Mouse (Mus musculus) heart, embryonic 14.5 days (tissue): ENCODE results near the gene Mcu. TPM values are rescaled to one million over a fixed set of nuclear protein-coding genes. Genes with fewer than 3 reads are reported as not detected.

Experiments
- ATAC-seq: fragments of 200-750 bp; cut with Nextera tagmentation; 2 replicates; pipeline ENCODE4 v1.8.0; 2017; ENCODE audit warnings: low read depth, moderate TSS enrichment; ENCODE audit not compliant: insufficient number of reproducible peaks, insufficient read depth, low FRiP score
- H3K27ac ChIP-seq, 2 experiments: fragments of 200-500 bp in 1 of 2; fragments of 300-500 bp in 1 of 2; sonication (generic) in 1 of 2; replicated peaks in 1 of 2; 2 replicates each; pipeline ENCODE4 v1.5.1; 2012 to 2014; ENCODE audit warnings: low read depth in 2 of 2, low read length in 2 of 2, control low read depth in 1 of 2, mild to moderate bottlenecking in 1 of 2, mixed read lengths in 1 of 2; ENCODE audit not compliant: control insufficient read depth in 1 of 2, insufficient read depth in 1 of 2
- H3K27me3 ChIP-seq: fragments of 300-500 bp; sonication (generic); 2 replicates; pipeline ENCODE4 v1.6.1; 2014; ENCODE audit warnings: mild to moderate bottlenecking, low read length, control low read depth; ENCODE audit not compliant: control insufficient read depth, insufficient read depth
- H3K36me3 ChIP-seq: fragments of 300-500 bp; sonication (generic); 2 replicates; pipeline ENCODE4 v1.6.1; 2014; ENCODE audit warnings: mild to moderate bottlenecking, control low read depth, low read length, mixed read lengths; ENCODE audit not compliant: control insufficient read depth, insufficient read depth
- H3K4me1 ChIP-seq, 2 experiments: fragments of 200-500 bp in 1 of 2; fragments of 300-500 bp in 1 of 2; sonication (generic) in 1 of 2; 2 replicates each; pipeline ENCODE4 v1.6.1; 2012 to 2014; ENCODE audit warnings: low read length in 2 of 2, control low read depth in 1 of 2, mixed read lengths in 1 of 2; ENCODE audit not compliant: control insufficient read depth in 2 of 2, insufficient read depth in 2 of 2
- H3K4me2 ChIP-seq: fragments of 300-500 bp; sonication (generic); 2 replicates; pipeline ENCODE4 v1.6.1; 2014; ENCODE audit warnings: mild to moderate bottlenecking, low read length
- H3K4me3 ChIP-seq, 2 experiments: fragments of 200-500 bp in 1 of 2; fragments of 300-500 bp in 1 of 2; sonication (generic) in 1 of 2; 2 replicates each; pipeline ENCODE4 v1.5.1; 2012 to 2014; ENCODE audit warnings: low read length in 2 of 2, mild to moderate bottlenecking in 2 of 2, control low read depth in 1 of 2, low read depth in 1 of 2, moderate library complexity in 1 of 2; ENCODE audit not compliant: control insufficient read depth in 1 of 2, insufficient read depth in 1 of 2
- H3K9ac ChIP-seq: fragments of 300-500 bp; sonication (generic); 2 replicates; pipeline ENCODE4 v1.6.1; 2014; ENCODE audit warnings: mild to moderate bottlenecking, low read length
- H3K9me3 ChIP-seq: fragments of 300-500 bp; sonication (generic); 2 replicates; pipeline ENCODE4 v1.6.1; 2016; ENCODE audit warnings: low read length, control low read depth; ENCODE audit not compliant: control insufficient read depth
- WGBS: fragments of 180-500 bp; shearing (Covaris S2); extraction: QIAGEN DNeasy Blood & Tissue Kit; methylation state at CpG from one replicate; pipeline ENCODE4 v1.1.7; 2014; 5-methylcytosine and 5-hydroxymethylcytosine counted together
- polyA plus RNA-seq: library from polyadenylated mRNA; unstranded; fragments of >200 nt; fragmentation: Nextera tagmentation; extraction: Ambion mirVana; gene quantifications from 2 replicates; pipeline ENCODE4 v1.2.1, GENCODE M21; 2014

The Mcu gene
- polyA plus RNA-seq, 1 experiment from 2014 or later = 28.8 TPM

- Histone ChIP-seq H3K27ac (no peak overlapping the region), H3K4me1 (no peaks in the 10 kb centered on the region), H3K36me3 (no peaks in the 10 kb centered on the region), H3K4me3 (no peak overlapping the region), H3K4me2 (no peak overlapping the region), H3K27me3 (no peaks in the 10 kb centered on the region), H3K9ac (no peak overlapping the region), H3K9me3 (no peaks in the 10 kb centered on the region)
- ATAC-seq = no peak
- WGBS = 78% methylated on average over 17 of the region's 17 CpGs
Observed at GRCm38 (mm10) chr10:59628641-59629505, 12.4 kb upstream of the Mcu start.

GRCm38 (mm10) chr10:59623496-59623895 lies 7.0 kb upstream of the Mcu start:
- Histone ChIP-seq H3K36me3 (no peaks in the 10 kb centered on the region), H3K27me3 (no peaks in the 10 kb centered on the region), H3K4me2 (no peak overlapping the region), H3K9ac (no peak overlapping the region), H3K4me3 (no peak overlapping the region), H3K9me3 (no peaks in the 10 kb centered on the region), H3K4me1 (no peaks in the 10 kb centered on the region), H3K27ac (no peak overlapping the region)
- WGBS = 57% methylated on average over 5 of the region's 5 CpGs
- no peak for ATAC-seq

GRCm38 (mm10) chr10:59621355-59621754 lies 4.9 kb upstream of the Mcu start:
- no peak overlapping the region for H3K4me3 ChIP-seq
- WGBS = 56% methylated on average over 10 of the region's 10 CpGs
- H3K4me1 ChIP-seq = no peaks in the 10 kb centered on the region
- H3K27me3 ChIP-seq = no peaks in the 10 kb centered on the region
- ATAC-seq = no peak
- H3K36me3 ChIP-seq = no peaks in the 10 kb centered on the region
- H3K4me2 ChIP-seq = no peak overlapping the region
- no peaks in the 10 kb centered on the region for H3K9me3 ChIP-seq
- H3K9ac ChIP-seq = no peak overlapping the region
- no peak overlapping the region for H3K27ac ChIP-seq

- ATAC-seq = no peak
- H3K36me3 ChIP-seq = no peaks in the 10 kb centered on the region
- no peak overlapping the region for H3K4me2 ChIP-seq
- H3K27me3 ChIP-seq = no peaks in the 10 kb centered on the region
- no peak overlapping the region for H3K9ac ChIP-seq
- H3K27ac ChIP-seq = no peak overlapping the region
- H3K4me3 ChIP-seq = no peak overlapping the region
- H3K4me1 ChIP-seq = peaks cover 8 to 18% of the 10 kb centered on the region in 2 experiments
- no peaks in the 10 kb centered on the region for H3K9me3 ChIP-seq
- 92% methylated on average over 7 of the region's 7 CpGs for WGBS
Observed at GRCm38 (mm10) chr10:59617776-59618175, 1.3 kb upstream of the Mcu start.

GRCm38 (mm10) chr10:59615981-59616520 lies 441 bp downstream of the Mcu start, which contains the start of gene Gm10322:
Gene Gm10322 (plus strand): TSS chr10:59616063.
- peak within 1 kb of the TSS in 1 of 2 experiments; percentile 86; a peak in 2 of 4 replicates for H3K27ac ChIP-seq
- no peaks in the 10 kb centered on the region for H3K36me3 ChIP-seq
- peak within 1 kb of the TSS; percentile 95 to 96 for H3K4me3 ChIP-seq
- under 1% methylated on average over 41 of the region's 51 CpGs for WGBS
- no peaks in the 10 kb centered on the region for H3K9me3 ChIP-seq
- H3K9ac ChIP-seq = peak within 1 kb of the TSS; percentile 94
- H3K27me3 ChIP-seq = no peaks in the 10 kb centered on the region
- peaks cover 8 to 18% of the 10 kb centered on the region in 2 experiments for H3K4me1 ChIP-seq
- peak within 1 kb of the TSS; percentile 76 for H3K4me2 ChIP-seq
- peak; percentile 78 for ATAC-seq

GRCm38 (mm10) chr10:59615411-59615810 lies 1.1 kb downstream of the Mcu start:
- Histone ChIP-seq H3K4me2 (peak overlapping the region; percentile 76), H3K4me1 (peaks cover 8 to 18% of the 10 kb centered on the region in 2 experiments), H3K27me3 (no peaks in the 10 kb centered on the region), H3K36me3 (no peaks in the 10 kb centered on the region), H3K4me3 (peak overlapping the region; percentile 95 to 96), H3K27ac (no peak overlapping the region), H3K9ac (peak overlapping the region; percentile 94), H3K9me3 (no peaks in the 10 kb centered on the region)
- 32% methylated on average over 5 of the region's 5 CpGs for WGBS
- ATAC-seq = no peak

- H3K9me3 ChIP-seq = no peaks in the 10 kb centered on the region
- H3K9ac ChIP-seq = no peak overlapping the region
- peaks cover 8 to 18% of the 10 kb centered on the region in 2 experiments for H3K4me1 ChIP-seq
- H3K27ac ChIP-seq = no peak overlapping the region
- no peaks in the 10 kb centered on the region for H3K27me3 ChIP-seq
- no peaks in the 10 kb centered on the region for H3K36me3 ChIP-seq
- H3K4me3 ChIP-seq = no peak overlapping the region
- 85% methylated on average over 5 of the region's 5 CpGs for WGBS
- no peak for ATAC-seq
- H3K4me2 ChIP-seq = 0 out of 2 replicates have a peak overlapping the region, but pooled peaks have one; percentile 10
Observed at GRCm38 (mm10) chr10:59614141-59614540, 2.4 kb downstream of the Mcu start.
